14 mouse cellular contexts compared by ENCODE assay signal in genomic region chr2:46666084-46666989, GRCm38 (mm10).
DNase-seq lines count a peak whose midpoint lies in the region; ATAC-seq lines count a peak whose summit lies in the region.
"Had no signal": no experiment of that assay in that cellular context is flagged by ENCODE, and none has a peak within 500 bp of the region (broad histone marks: within the 10 kb centered on the region; RNA-seq: fewer than 3 reads in every experiment).

No protein-coding gene starts in this region.

- peak overlapping the region; percentile 44; the same call in 1 of the 2 replicates for H3K27ac ChIP-seq in neural tube, embryonic 11.5 days (ENCODE audit: low read depth, low read length)
- H3K27ac ChIP-seq in midbrain, embryonic 11.5 days (ENCODE audit: low read depth, low read length) = no peak overlapping the region
- H3K27ac ChIP-seq: heart, adult 2 months; liver, embryonic 15.5 days had no signal

- peaks cover 9% of the 10 kb centered on the region; the same call in 1 of the 2 replicates for H3K4me1 ChIP-seq in neural tube, embryonic 11.5 days (ENCODE audit: control insufficient read depth, insufficient read depth, low read length)
- H3K4me1 ChIP-seq in midbrain, embryonic 11.5 days (ENCODE audit: control insufficient read depth, insufficient read depth, low read length) = peaks cover 12% of the 10 kb centered on the region; the same call in 1 of the 2 replicates
- H3K4me1 ChIP-seq: liver, embryonic 15.5 days had no signal

- H3K4me3 ChIP-seq in neural tube, embryonic 11.5 days (ENCODE audit: low read depth, low read length) = no peak overlapping the region
- H3K4me3 ChIP-seq in midbrain, embryonic 11.5 days (ENCODE audit: low read depth, low read length) = no peak overlapping the region
- H3K4me3 ChIP-seq: heart, adult 2 months; liver, embryonic 15.5 days had no signal

- no peaks in the 10 kb centered on the region for H3K27me3 ChIP-seq in neural tube, embryonic 11.5 days (ENCODE audit: control insufficient read depth, insufficient read depth, low read length)
- H3K27me3 ChIP-seq in midbrain, embryonic 11.5 days (ENCODE audit: control insufficient read depth, insufficient read depth, low read length) = no peaks in the 10 kb centered on the region
- H3K27me3 ChIP-seq: liver, embryonic 15.5 days had no signal

- ATAC-seq in neural tube, embryonic 11.5 days (ENCODE audit: insufficient read depth, low FRiP score, low TSS enrichment) = peak; percentile 62
- ATAC-seq in midbrain, embryonic 11.5 days (ENCODE audit: low FRiP score) = peak; percentile 61

- no peaks in the 10 kb centered on the region for H3K9me3 ChIP-seq in neural tube, embryonic 11.5 days (ENCODE audit: control insufficient read depth, low read length)
- no peaks in the 10 kb centered on the region for H3K9me3 ChIP-seq in midbrain, embryonic 11.5 days (ENCODE audit: control insufficient read depth, low read length)
- H3K9me3 ChIP-seq: liver, embryonic 15.5 days had no signal

- WGBS in neural tube, embryonic 11.5 days = 39% methylated on average over 10 of the region's 10 CpGs
- WGBS in midbrain, embryonic 11.5 days = 33% methylated on average over 10 of the region's 10 CpGs

- no peak overlapping the region for H3K9ac ChIP-seq in neural tube, embryonic 11.5 days (ENCODE audit: low read length)
- H3K9ac ChIP-seq in midbrain, embryonic 11.5 days (ENCODE audit: low read length) = no peak overlapping the region
- H3K9ac ChIP-seq: liver, embryonic 15.5 days had no signal

- intact Hi-C loops in heart, postnatal 36 days (cut with DNase I) = no loop called here

- no peaks in the 10 kb centered on the region for H3K36me3 ChIP-seq in neural tube, embryonic 11.5 days (ENCODE audit: control insufficient read depth, insufficient read depth, low read length)
- no peaks in the 10 kb centered on the region for H3K36me3 ChIP-seq in midbrain, embryonic 11.5 days (ENCODE audit: control insufficient read depth, insufficient read depth, low read length)
- H3K36me3 ChIP-seq: liver, embryonic 15.5 days had no signal

- peak overlapping the region; percentile 19; the same call in 1 of the 2 replicates for H3K4me2 ChIP-seq in neural tube, embryonic 11.5 days (ENCODE audit: low read depth)
- peak overlapping the region; percentile 2 for H3K4me2 ChIP-seq in midbrain, embryonic 11.5 days
- H3K4me2 ChIP-seq: liver, embryonic 15.5 days had no signal

- peak; percentile 14 for DNase-seq in embryo, embryonic 10.5 days (ENCODE audit: low spot score)
- no peak for DNase-seq in embryo, embryonic 9.5 days (ENCODE audit: extremely low spot score)
- DNase-seq in neural tube, embryonic 11.5 days (ENCODE audit: low spot score) = peak; percentile 19
- no peak for DNase-seq in neural tube, embryonic 10.5 days (ENCODE audit: extremely low spot score, low spot score)
- peak; percentile 87 for DNase-seq in midbrain, embryonic 11.5 days (ENCODE audit: low spot score, missing footprints)
- no peak for DNase-seq in heart, postnatal 36 days
- no peak for DNase-seq in heart, adult 8-10 months (ENCODE audit: low spot score)
- DNase-seq in kidney, postnatal 4 days = no peak
- DNase-seq: adrenal gland, postnatal 25 days; cerebellum, adult 2 months; heart, adult 2 months; heart, postnatal 4 days; layer of hippocampus, postnatal 36 days had no signal

Comparison
In these comparisons a context has a peak if more than half of its experiments do, and no peak if none do; other contexts are left out.
1. DNase-seq: peak in embryo, embryonic 10.5 days (single experiment), neural tube, embryonic 11.5 days (single experiment) and midbrain, embryonic 11.5 days (single experiment); none in embryo, embryonic 9.5 days (single experiment), neural tube, embryonic 10.5 days (single experiment), heart, postnatal 36 days (0 of 2), heart, adult 8-10 months (single experiment) and kidney, postnatal 4 days (0 of 2).